Mouse (Mus musculus) ZHBTc4 (cell line): ENCODE data around the gene Gm4869.
A peak's percentile ranks its signal among the peaks of the same experiment; 100 is the strongest.

ENCODE experiments used
- DNase-seq: peaks from one replicate; pipeline ENCODE4 v3.0.0-alpha.2; 2011; ENCODE audit warnings: low read depth, low spot score

The Gm4869 gene

DNA sequence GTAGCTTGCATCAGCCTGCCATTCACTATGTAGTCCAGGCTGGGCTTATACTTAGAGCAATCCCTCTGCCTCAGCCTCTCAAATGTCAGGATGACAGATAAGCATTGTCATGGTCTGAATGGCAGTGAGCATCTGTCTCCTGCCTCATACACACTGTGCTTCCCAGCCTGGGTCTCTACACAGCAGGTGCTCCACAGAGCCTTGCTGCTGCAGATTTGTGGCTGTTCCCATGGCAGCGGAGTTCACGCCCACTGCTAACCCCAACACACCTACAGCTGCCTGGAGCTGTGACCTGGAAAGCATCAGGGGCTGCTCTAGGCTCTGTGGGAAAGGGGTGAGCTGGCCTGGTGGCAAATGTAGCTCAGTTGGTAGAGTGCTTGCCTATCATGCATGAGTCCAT, 19.5 kb downstream of the Gm4869 start:
- DNase-seq = peak; percentile 45

DNA sequence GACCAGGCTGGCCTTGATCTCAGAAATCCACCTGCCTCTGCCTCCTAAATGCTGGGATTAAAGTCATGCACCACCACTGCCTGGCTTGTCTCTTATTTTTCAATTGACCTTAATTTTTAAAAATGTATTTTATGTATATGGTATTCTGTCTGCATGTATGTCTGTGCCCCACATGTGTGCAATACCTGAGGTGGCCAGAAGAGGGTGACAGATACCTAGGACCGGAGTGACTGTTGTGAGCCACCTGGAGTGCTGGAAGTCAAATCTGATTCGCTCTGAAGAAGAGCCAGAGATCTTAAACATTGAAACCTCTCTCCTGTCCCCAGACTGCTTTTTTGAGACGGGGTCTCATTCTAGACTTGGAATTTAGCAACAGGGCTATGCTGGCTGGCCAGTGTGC, 26.9 kb downstream of the Gm4869 start:
- DNase-seq = peak; percentile 81

DNA sequence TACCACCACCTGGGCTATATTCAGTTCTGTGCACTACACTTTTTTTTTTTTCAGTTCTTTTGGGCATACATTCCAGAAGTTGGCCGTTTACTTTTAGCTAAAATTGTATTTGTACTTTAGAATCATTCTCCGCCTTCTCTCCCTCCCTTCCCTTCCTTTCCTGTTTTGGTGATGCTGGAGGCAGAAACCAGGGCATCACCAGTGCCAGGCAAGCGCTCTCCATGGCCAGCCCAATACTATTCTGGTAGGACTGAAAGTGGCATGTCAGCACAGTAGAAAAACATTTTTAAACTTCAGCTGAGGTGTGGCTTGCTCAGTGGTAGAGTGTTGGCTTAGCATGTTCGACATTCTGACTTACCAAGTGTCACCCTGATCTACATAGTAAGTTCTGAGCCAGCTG, 36.0 kb downstream of the Gm4869 start:
- DNase-seq = no peak

DNA sequence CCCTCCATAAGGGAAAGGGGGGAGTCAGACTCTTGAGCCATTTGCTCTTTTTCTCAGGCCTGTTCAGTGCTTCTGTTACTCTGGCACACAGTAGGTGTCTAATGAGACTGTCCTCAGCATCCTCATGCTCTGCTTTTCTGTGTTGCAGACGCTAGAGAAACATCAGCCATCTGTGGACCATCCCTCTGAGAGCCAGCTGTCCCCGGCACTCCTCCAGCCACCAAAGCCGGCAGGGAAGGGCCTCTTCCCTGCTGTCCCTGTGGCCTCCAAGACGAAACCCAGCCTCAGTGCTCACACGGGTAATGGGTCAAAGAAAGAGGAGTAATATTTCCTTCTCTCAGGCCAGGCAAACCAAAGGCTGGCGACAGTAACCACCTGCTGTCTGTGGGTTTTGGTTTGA, 45.7 kb downstream of the Gm4869 start:
- no peak for DNase-seq

DNA sequence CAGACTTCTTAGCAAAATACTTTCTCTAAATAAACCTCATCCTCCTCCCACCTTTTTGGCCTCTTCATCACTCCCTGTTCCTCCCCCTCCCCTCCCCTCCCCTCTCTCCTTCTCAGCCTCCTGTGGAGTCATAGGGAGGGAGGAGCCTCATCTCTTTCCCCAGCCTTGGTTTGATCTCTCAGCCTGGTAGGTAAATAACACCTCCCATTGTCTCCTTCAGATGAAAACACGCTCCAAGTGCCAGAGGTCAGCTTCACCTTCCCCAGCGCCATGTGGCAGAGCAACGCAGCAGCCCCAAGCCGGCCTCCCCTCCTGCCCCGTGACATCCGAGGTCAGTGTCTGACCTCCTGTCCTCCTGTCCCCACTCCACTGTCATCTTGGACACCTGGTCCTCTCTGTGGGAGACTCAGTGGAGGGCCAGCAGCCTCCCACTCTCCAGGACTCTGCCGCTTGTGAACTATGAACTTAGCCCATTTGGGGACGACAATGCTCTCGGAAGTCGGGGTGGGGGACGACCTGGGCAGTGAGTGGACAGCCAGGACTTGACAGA, 47.3 kb downstream of the Gm4869 start:
- peak; percentile 88 for DNase-seq

DNA sequence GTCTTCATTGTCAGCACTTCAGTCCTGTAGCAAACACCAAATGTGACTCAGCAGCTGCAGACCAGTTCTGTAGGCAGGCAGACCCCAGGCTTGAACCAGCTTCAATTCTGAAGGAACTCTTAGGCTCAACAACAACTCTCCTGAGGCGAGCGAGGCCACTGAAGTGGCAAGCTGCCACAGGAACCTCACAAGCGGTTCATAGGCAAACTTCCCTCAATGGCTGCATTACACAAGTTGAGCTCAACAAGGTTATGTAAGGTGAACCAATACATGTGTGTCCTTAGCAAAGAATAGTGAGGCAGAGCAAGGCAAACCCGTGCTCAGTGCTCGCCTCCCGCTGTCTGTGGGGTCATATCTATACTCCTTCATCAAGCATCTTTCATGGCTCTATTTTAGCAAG, 52.7 kb downstream of the Gm4869 start:
- no peak for DNase-seq

DNA sequence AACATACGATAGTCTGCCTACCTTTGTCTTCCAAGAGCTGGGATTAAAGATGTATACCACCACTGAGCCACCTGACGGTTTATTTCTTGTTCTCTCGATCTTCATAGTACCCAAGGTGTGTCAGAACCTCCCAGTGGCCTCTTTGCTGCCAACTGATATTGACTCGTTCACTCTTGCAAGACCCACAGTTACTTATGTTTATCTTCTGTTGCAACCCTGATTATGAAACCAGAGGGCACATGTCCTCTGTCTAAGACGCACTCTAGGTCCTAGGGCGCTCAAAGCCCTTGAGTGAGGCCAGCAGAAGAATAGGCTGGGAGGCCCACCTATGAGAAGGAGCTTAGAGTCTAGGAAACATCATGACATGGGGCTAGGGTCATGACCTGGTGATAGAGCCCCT, 55.3 kb downstream of the Gm4869 start:
- no peak for DNase-seq

DNA sequence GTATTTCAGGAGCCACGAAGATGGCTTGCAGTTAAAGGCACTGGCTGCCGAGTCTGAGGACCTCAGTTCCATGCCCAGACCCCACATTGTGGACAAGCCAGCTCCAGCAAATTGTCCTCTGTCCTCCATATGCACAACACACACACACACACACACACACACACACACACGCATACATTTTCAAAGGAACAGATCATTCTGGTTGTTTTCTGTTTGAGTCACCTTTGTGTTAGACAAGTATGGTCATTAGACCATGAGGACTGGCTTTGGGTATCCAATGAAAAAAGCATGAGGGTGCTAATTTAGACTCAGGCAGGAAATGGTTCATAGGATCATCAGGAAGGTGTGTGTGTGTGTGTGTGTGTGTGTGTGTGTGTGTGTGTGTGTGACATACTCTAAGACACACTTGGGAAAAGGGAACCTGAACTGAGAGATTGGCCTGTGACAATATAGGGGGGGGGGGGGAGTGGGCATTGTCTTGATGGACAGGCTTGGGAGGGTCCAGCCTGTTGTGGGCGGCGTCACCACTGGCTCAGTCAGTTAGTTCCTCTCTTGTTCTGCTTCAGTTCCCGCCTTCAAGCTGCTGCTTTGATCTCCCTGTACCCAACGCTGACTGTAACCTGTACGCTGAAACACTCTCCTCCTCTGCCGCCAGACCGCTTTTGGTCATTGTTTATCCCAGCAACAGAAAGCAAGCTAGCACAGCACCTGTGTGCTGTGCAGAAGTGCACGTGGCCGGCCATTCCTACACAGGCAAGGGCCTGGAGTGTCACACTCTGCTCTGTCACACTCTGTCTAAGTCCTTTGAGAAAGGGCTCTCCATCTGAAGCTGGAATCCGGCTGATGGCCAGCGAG, 56.8 kb downstream of the Gm4869 start:
- no peak for DNase-seq

DNA sequence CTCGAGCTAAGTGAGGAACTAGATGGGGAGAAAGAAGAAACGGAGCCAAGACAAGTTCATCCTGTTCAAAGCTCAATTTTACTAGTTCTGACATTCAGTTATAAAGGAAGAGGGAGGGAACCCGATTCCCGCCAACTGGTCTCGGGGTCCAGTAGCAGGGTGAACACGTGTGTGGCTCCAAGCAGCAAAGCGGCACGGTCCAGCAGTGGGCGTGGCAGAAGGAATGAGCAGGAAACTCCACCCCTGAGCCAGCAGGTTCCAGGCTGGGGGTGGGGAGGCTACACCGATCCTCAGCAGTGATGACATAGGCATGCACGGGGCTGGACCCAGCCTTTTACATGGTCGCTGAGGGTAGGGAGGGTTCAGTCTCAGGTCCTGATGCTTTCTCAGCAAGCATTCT, 57.5 kb downstream of the Gm4869 start:
- DNase-seq = peak; percentile 62

DNA sequence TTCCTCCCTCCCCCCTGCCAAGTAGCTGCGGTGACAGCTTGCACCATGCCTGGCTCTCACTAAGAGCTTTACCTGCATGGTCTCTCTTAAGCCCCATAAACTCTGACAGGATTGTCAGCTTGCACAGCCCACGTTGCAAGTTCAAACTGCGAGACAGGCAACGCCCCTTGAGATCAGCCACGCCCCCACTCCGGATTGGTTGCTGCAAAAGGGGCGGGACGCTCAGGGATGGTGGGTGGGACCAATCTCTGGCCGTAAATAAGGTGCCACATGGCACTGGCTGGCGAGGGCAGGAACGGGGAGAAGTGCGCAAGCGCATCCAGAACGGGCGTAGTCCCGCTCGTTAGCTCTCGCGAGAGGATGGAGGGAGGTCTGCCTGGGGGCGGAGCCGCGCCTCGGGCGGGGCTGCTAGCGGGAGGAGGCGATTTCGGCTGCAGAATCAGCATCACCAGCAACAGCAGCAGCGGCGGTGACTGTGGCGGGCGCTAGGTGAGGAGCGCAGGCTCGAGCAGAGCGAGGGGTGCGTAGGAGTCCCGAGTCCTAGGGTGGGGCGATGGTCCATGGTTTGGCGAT, 59.8 kb downstream of the Gm4869 start, which contains the start of gene Chst12:
TSS of gene Chst12 (plus strand) at position 343 of the 573 bp plus-strand sequence.
- peak; percentile 100 for DNase-seq

DNA sequence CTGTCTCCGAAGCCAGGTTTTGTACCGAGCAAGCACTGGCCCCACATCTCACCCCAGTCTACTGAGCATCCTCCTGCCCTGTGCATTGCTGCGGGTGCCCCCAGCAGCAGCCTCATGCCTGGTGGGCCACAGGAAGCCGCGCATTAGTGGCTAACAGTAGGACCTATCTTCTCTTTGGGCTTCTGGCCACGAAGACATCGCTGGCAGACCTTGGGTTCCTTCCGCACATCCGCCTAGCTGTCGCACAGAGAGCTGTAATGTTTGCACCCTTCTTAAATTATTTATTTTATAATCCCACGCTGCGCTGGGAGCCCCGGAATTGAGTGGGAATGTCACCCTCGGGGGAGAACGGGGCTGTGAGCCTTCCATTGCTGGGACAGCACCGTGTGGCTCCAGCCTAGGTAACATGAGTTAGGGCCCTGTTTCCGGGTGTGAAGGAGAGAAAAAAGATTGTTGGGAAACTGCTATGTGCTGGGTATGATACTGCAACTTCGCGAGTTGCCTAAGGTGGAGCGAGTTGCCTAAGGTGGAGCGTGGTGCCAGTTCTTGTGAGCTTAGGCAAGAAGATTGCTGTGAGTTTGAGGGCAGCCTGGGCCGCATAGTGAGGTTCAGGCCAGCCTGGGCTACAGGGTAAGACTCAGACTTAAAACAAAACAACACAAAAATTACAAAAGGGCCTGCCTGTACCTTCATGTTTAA, 60.8 kb downstream of the Gm4869 start:
- DNase-seq = no peak

DNA sequence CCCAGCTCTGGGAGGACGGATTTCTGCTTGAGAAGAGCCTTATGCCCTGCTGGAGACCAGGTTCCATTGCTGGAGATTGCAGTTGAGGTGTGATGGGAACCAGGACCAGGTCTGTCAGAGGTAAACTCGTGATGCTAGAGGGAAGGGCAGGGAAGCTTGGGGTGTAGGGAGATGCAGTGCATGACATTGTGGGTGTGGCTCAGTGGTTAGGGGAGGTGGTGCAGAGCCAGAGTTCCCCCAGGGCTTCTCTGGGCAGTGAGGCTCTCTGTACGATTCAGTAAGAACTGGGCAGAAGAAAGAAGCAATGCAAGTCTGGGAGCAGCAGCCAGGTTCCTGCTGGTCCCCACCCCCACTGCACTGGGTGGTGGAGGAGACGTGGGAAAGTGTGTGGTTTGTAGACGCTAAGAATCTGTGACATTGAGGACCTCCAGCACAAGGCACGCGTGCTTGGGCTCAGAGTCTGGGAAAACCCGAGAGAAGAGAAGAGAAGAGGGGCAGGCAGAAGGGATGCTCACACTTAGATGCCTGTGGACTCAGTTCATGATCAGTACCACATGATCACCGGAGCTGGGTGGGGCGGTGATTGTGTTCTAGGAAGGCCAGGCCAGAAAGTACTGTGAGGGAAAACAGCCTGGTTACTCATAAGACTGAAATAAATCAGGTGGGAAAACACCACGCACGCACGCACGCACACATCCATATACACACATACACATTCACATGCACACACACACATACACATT, 62.2 kb downstream of the Gm4869 start:
- no peak for DNase-seq

DNA sequence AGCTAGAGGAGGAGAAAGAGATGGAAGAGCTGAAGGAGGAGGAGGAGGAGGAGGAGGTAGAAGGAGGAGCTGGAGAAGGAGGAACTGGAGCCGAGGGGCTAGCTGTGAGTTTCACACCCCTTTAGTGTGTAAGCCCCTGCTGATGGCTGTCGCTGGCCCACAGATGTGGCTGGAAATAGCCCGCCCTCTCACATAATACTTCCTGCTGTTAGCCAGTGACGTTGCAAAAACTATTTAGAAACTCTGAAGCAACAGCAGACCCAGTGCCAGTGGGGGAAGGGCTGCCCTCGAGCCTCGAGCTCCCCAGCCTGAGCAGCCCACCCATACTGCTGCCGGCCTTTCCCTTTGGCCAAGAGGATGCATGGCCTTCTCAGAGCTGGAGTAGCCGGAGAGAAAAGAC, 63.2 kb downstream of the Gm4869 start:
- no peak for DNase-seq

DNA sequence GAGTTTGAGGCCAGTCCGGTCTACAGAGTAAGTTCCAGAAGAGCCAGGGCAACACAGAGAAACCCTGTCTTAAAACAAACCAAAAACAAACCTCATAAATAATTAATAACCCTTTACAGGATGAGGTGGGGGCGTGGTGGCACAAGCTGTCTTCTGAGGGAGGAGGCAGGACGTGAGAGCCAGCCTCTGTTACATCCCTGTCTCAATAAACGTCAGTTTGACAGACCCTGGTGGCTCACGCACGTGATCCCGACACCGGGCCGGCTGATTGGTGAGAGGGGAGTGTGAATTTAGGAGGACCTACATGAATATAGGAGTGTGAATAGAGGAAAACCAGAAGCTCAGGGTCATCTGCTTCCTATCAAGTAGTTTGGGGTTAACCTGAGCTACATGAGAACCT, 63.8 kb downstream of the Gm4869 start:
- no peak for DNase-seq

DNA sequence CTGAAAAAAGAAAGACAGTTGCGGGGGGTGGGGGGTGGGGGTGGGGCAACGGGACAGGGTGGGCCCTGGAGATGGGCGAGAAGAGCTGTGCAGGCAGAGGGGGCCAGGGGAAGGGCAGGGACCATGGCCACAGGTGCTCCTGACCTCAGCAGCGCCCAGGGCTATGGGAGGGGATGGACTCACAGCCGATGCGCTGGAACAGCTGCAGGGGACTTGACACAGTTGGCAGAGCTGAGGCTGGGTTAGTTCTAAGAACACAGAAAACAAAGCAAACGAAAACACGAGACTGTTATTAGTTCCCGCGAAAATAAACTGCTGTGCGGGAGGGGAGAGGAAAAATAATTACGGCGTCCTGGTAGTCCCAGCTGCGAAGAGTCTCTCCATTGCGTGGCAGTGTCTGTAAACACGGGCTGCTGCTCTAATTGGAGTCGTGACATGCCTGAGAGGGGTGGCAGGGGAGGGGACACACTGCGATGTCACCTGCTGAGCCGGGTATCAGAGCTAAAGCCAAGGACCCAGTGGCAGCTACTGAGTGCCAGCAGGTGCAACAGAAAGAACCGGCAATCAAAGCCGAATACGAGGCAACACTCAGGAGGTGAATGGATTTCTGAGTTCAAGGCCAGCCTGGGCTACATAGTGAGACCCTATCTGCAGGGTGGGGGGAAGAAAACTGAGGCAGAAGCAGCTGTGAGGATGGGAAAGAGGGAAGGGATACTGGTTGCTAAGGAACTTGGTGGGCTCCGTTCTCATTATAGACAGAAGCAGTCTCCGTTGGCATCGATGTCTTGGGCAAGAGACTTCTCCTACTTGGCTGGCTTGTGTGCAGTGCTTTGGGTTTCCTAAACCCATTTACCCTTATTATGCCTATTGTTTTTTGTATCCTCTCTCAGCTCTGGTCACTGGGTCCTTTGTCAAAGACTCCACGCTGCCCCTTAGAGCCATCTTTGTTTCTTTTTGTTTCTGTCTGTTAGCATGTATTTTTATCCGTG, 64.9 kb downstream of the Gm4869 start:
- DNase-seq = no peak

DNA sequence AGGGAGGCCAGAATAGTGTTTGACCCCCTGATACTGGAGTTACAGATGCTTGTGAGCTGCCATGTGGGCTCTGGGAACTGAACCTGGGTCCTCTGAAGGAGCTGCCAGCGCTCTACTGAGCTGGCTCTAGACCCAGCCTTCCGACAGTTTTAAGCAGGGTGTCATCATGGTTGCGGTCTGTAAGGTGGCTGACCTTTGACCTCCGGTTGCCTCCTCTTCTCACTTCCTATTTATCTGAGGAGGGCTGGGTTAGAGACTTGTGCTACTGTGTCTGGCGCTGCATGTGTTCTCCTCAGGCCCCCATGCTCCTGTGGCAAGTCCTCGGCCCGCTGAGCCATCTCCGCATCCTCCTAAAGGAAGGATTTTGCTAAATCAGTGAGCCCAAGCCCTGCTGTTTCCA, 68.5 kb downstream of the Gm4869 start:
- no peak for DNase-seq

DNA sequence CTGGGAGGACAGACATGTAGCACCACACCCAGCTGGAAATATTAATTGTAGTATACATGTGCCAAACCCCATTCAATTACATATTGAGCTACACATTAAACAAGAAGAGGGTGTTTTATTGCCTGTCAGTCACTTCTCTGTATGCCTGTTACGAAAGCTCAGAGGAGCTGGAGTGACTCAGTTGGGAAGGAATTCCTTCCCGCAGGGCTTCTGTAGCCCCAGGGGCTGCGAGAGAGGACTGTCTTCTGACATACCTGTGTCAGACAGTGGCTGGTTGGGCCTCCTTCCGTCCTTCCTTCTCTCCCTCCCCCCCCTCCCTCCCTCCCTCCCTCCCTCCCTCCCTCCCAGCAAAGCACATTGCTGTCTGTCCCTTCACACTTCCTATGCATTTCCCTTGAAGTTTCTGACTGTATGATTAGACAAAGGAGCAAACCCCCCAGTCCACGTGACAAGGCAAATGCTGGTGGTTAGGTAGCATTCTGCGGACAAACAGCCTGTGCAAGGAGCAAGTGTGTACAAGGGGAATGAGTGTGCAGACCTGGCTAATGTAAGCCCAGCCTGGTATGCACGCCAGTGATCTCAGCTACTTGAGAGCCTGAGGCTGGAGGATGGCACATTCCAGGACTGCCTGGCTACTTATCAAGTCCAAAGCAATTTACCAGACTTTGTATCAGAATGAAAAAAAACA, 69.5 kb downstream of the Gm4869 start:
- peak; percentile 91 for DNase-seq

DNA sequence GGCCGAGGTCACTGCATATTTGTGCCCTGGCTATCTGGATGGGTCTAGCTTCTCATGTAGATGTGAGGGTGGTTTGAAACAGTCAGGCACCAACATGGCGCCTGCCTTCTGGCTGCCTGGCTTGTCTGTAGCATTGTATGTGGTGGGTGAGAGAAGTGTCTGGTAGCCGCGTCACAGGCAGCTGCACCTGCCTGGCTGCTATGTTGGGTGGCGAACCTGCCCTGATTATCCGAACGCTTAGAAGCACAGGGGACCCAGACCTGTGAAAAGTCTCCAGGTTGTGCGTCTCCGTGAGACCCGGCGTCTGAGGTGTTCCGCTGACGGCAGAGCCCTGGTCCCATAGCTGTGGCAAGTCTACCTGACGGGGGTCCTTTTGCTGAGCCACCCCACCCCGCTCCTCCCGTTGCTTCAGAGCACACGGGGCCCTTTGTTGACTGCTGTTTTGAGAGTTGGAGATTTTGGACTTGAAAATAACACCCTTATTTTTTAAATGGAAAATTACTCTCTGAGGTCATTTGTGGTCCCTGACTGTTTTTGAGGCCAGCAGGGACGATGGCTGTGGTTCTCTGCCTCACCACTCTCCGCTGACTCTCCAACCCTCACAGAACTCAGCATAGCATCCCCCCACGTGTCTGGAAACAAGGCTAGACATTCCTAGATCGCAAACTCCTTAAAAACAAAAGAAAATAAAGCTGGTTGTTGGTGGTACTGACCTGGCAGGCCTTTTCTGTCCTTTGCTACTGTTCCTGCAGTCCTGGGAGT, 71.9 kb downstream of the Gm4869 start:
- no peak for DNase-seq

DNA sequence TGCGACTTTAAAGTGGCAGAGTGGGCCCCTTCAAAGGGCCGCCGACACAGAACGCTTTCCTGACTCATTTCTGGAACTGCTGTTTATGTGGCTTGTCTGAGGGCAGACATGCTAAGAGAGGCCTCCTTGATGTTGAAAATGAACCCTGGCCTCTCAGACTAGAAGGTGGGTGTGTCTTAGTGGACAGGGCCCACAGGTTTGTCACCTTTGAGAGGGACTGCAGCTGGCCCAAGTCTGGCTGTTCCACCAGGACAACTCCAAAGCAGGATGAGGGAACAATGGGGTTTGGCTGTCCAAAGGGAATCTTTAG, 72.4 kb downstream of the Gm4869 start:
- no peak for DNase-seq
